Mouse (Mus musculus) cerebellum, postnatal 10 days (tissue): ENCODE results near the gene Trio.

ENCODE experiments used
- DNase-seq, 2 experiments: peaks; one replicate each; pipeline ENCODE4 v3.0.0; 2021; ENCODE audit warnings: mixed read lengths in 2 of 2

The Trio gene

GRCm38 (mm10) chr15:27991066-27991701 is 34.5 kb downstream of the Trio start:
- DNase-seq, result no peak

GRCm38 (mm10) chr15:27987979-27988378 is 37.7 kb downstream of the Trio start:
- DNase-seq, result no peak

- DNase-seq, result no peak
Measured at GRCm38 (mm10) chr15:27984881-27985280, 40.8 kb downstream of the Trio start.

- DNase-seq, result no peak
Measured at GRCm38 (mm10) chr15:27981764-27982500, 43.7 kb downstream of the Trio start.

- no peak for DNase-seq
Measured at GRCm38 (mm10) chr15:27981258-27981657, 44.4 kb downstream of the Trio start.

- DNase-seq, result no peak
Measured at GRCm38 (mm10) chr15:27980436-27980835, 45.2 kb downstream of the Trio start.

- no peak for DNase-seq
Measured at GRCm38 (mm10) chr15:27976950-27977349, 48.7 kb downstream of the Trio start.

- no peak for DNase-seq
Measured at GRCm38 (mm10) chr15:27976366-27976765, 49.3 kb downstream of the Trio start.

- no peak for DNase-seq
Measured at GRCm38 (mm10) chr15:27974637-27975036, 51.0 kb downstream of the Trio start.

- no peak for DNase-seq
Measured at GRCm38 (mm10) chr15:27968183-27968582, 57.5 kb downstream of the Trio start.

- no peak for DNase-seq
Measured at GRCm38 (mm10) chr15:27967128-27967876, 58.3 kb downstream of the Trio start.

- DNase-seq, result no peak
Measured at GRCm38 (mm10) chr15:27964877-27965276, 60.8 kb downstream of the Trio start.

GRCm38 (mm10) chr15:27963506-27963905 is 62.1 kb downstream of the Trio start:
- no peak for DNase-seq

- no peak for DNase-seq
Measured at GRCm38 (mm10) chr15:27960642-27961041, 65.0 kb downstream of the Trio start.

GRCm38 (mm10) chr15:27957867-27958266 is 67.8 kb downstream of the Trio start:
- peak; percentile 65 to 81 for DNase-seq

- no peak for DNase-seq
Measured at GRCm38 (mm10) chr15:27955614-27956013, 70.0 kb downstream of the Trio start.

- DNase-seq, result no peak
Measured at GRCm38 (mm10) chr15:27954356-27954755, 71.3 kb downstream of the Trio start.

- no peak for DNase-seq
Measured at GRCm38 (mm10) chr15:27953570-27953969, 72.1 kb downstream of the Trio start.

- DNase-seq, result no peak
Measured at GRCm38 (mm10) chr15:27951195-27951594, 74.5 kb downstream of the Trio start.

GRCm38 (mm10) chr15:27949196-27949595 is 76.5 kb downstream of the Trio start:
- DNase-seq, result no peak

- no peak for DNase-seq
Measured at GRCm38 (mm10) chr15:27947880-27948279, 77.8 kb downstream of the Trio start.

GRCm38 (mm10) chr15:27945570-27945969 is 80.1 kb downstream of the Trio start:
- no peak for DNase-seq

- DNase-seq, result no peak
Measured at GRCm38 (mm10) chr15:27944898-27945297, 80.8 kb downstream of the Trio start.
